Mouse (Mus musculus): ENCODE measurements around the gene Cyp2w1.
"Not testable (repeated sequence)": the region's sequence is repeated elsewhere in the genome, so short reads cannot be mapped to it uniquely, and the experiment has no call there.

Gene Cyp2w1

DNA sequence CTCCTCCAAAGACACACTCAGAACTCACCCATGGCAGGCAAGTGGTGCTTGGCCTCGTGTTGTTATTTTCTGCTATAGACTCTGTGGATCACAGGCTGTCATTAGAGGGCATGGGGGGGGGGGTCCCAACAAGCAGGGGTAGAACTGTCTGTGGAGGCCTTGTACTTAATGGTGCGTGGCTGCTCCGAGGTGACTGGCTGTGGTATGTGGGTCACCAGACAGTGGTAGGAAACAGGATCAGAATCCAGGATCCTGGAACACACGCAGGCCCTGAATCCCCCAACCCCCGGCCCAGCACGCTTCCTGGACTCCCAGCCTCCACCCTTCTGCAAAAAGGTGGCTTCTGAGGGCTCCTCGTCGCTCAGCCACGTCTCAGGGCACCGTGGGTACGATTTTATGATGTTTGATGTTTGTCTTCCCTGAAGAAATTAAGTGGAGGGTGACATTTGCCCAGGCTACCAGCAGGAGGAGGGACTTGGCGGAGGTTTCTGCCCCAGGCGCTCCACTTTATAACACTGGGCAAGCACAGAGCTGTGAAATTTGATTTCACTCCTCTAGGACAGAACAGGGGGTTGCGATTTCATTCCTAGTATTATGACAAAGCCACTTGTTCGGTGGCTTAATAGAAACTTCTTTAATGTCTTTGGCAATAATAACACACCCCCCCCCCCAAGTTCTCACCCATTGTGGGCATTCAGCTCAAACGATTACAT is 19.0 kb upstream of the Cyp2w1 start:
- no peak for DNase-seq

DNA sequence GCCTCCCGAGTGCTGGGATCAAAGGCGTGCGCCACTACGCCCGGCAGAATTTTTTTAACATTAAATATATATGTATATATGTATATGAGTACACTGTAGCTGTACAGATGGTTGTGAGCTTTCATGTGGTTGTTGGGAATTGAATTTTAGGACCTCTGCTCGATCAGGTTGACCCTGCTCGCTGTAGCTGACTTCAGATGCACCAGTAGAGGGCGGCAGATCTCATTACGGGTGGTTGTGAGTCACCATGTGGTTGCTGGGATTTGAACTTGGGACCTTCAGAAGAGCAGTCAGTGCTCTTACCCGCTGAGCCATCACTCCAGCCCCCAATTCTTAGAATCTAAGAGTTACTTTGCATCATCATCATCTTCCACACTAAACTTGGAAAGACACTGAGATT is 18.0 kb upstream of the Cyp2w1 start:
- not testable (repeated sequence) for DNase-seq

DNA sequence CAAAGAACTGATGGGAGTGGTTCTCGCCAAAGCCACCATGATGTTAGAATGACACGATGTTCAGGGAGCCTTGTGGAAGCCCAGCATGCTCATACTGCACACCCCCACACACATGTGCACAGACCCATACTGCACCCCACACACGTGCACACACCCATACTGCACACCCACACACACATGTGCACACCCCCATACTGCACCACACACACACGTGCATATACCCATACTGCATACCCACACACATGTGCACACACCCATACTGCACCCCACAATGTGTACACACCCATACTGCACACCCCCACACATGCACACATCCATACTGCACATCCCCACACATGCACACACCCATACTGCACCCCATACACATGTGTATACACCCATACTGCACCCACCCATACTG is 16.8 kb upstream of the Cyp2w1 start:
- DNase-seq: no peak

DNA sequence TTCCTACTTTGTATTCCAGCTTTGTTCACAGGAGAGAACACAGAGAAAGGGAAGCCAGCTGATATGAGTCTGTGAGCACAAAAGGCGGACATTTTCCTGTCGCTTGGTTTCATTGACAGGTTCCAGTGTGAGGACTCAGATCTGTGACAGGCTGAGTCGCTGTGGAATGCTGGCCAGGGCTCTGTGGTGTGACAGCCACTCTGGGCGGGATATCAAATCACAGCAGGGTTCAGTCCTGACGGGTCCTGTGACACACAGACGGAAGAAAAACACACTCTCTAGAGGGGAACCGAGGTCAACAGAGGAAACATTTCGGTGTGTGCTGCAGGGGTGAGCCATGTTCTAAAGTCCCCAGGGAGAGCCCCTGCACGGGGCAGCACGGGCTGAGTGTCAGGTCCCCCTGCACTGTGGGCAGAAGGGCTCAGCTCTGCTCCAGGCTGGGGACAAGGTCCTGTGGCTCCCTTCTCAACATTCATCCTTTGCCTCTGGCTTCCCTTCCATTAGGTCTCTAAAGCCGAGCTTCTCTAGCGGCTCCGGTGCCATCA is 14.5 kb upstream of the Cyp2w1 start:
- DNase-seq: no peak

DNA sequence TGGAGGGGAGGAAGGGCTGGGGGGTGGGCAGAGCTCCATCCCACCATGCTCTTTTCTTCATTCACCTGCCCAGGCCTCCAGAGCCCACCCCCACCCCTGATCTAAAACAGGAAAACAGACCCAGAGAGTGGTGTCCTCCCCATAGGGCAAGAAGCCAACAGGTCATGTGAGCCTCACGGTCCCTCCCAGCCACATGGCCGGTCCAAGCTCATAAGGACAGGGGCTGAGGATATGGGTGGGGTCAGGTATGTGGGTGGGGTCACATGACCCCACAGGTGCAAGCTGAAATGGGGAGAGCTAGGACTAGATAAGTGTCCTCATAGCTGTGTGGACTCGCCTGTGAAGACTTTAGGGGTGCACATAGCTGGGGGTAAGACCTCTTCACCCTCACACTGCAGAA is 14.0 kb upstream of the Cyp2w1 start:
- DNase-seq: no peak

DNA sequence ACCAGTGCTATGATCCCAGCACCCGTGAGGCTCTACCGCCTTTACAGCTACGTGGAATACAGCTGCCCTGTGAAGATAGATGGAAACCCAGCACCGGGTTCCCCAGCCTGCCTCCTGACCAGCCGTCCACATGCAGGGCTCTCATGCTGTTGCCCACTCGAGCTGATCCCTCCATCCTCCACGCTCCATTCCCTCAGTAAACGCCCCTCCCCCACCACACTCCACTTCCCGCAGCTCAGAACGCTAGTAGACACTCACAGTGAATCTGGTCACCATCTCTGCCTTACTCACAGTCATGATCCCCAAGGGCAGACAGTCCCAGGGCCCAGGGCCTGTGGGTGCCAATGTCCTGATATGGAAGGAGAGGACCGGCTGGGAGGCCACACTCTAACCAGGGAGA is 13.5 kb upstream of the Cyp2w1 start:
- no peak for DNase-seq

DNA sequence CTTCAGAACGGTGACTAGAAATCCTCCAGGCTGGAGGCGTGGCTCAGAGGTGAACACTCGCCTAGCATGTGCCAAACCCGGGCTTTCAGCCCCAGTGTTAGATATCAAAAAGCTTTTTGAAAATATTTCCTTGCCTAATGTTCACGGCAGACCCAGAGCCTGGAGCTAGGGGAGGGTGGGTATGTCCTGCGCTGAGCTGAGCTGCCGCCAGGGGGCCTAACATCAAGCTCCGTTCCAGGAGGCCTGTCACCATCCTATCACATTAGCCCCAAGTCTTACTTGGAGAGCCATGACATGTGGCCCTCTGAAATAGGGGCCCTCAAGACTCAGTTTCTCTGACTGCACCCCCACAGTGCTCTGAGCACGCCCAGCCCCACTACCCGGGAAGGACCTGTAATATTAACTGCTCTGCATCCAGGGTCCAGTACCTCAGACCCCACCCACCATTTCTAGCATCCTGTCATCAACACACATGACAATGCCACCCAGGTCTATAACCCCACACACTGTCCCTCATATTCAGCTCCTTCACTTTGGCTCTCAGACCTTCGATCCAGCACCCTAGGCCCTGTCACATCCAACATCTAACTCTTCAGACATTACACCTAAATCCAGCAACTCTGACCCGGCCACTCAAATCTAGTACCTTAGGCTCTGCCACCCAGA is 8.3 kb upstream of the Cyp2w1 start:
- peak; percentile 85 for DNase-seq

DNA sequence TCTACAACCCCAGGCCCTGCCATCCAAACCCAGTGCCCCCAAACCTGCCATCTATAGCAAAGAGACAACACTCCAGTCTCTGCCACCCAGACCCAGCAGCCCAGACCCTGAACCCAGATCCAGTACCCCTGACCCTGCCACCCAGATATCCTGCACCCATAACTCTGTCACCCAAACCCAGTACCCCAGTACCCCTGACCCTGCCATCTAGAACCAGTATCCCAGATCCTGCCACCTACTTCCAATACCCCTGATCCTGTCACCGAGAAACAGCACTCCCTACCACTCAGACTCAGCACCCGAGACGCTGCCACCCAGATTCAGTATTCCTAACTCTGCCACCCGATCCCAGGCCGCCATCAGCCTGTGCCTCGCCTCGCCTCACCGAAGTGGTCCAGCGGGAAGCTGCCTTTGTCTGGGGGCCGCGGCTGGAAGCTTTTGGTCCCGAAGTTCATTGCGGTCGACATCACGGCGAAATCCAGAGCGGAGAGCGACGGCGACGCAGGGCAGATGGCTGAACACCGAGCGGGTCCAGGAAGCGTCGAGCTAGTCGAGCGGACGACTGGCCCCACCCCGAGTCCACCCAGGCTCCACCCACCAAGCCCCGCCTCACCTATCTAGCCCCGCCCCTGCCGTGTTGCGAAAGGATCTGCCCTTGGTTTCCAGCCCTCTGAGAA is 7.6 kb upstream of the Cyp2w1 start:
- DNase-seq: peak; percentile 96

DNA sequence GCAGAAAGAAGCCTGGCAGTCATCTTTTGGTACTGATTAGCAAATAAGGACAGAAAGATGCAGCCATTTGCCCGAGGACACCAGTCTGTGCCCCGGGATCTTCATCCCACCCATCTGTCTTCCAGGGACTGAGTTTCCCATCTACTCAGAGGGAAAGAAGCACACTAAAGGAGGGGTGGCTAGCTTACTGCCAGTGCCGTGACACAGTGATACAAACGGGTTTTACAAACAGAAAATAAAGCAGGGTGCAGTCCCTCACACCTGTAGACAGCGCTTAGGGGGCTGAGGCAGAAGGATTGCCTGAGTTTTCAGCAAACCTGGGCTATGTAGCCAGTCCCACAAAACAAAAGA is 7.1 kb upstream of the Cyp2w1 start:
- no peak for DNase-seq

DNA sequence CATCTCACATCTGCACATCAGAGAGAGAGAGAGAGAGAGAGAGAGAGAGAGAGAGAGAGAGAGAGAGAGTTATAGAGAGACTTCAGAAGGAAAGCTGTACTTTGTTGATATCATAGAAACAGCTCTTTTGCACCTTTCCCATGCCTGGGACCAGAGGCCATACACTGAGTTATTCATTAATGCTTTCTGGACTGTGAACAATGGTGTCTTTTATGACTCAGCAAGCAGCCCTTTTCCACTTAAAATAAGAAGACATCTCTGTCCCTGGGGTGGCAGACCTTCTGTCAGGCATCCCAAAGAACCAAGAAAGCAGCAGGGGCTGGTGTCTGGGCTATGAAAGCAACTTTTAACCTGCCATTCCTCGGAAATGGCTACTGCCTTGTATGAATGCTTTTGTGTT is 5.2 kb upstream of the Cyp2w1 start:
- DNase-seq: no peak

DNA sequence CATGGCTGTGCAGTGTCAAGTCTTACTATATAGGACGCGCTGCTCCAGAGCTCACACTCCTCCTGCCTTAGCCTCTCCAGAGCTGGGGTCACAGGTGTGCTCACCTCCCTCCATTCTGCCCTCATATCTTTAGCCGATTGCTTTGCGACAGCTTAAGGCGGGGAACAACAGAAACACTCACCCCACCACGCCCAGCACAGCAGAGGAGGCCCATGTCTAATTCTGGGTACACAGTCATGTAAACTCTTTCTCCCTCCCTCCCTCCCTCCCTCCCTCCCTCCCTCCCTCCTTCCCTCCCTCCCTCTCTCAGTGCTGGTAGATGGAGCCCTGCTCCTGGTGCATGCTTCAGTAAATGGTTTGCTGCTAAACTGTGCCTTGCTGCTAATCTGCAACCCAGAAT is 2.7 kb upstream of the Cyp2w1 start:
- DNase-seq: no peak

DNA sequence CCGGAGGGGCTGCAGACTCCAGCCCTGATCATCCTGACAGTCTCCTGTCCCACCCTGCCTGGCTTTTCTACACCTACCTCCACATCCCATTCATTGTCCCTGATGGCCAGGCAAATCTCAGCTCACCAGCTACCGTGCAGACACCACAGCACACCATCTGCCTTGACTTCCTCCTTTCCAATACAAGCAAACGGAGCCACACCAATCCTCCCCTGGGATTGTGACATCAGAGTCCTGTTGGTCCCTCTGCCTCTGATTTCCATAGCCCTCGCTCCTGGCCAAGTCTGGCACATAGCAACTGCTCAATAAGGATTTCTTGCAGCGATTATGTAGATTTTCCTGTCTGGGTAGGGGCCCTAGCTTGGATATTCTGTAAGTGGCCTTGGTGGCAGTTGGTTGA is 1.3 kb upstream of the Cyp2w1 start, which contains the start of gene Cox19:
TSS of gene Cox19 (minus strand) at position 285 of the 400 bp plus-strand sequence.
- no peak for DNase-seq

DNA sequence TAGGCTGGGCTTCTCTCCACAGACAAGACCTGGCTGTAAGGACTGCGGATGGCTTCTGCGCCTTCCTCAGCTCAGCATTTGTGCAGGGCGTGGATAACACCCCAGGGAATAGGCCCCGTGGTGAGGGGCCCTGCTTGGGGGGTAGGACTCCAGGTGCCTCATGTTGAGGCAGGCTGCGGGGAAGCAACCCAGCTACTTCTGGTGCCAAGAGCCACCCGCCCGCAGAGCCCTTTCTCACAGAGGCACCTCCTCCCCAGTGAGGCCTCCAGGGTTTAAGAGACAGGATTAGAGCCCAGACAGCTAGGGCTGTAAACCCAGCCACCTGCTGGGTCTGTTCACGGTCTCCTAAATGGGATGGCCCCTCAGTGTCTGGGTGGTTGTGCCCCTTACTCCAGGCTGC is 789 bp upstream of the Cyp2w1 start:
- DNase-seq: peak; percentile 55

DNA sequence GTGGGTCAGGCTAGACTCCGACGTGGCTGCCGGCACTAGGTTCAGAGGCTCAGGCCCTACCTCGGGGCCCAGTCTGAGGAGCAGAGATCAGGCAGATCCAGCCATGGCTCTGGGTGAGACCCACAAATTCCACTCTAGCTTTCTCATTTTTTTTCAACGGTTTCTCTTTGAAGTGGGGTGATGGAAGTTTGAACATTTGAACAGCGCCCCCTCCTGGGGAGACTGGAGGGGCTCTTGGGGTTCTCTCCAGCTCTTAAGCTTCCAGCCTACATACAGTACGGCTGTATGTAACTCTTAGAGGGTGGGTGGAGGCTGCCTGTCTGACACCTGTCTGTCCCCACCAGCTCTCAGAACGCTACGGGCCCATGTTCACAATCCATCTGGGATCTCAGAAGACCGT is 1.1 kb downstream of the Cyp2w1 start:
- peak; percentile 61 for DNase-seq

DNA sequence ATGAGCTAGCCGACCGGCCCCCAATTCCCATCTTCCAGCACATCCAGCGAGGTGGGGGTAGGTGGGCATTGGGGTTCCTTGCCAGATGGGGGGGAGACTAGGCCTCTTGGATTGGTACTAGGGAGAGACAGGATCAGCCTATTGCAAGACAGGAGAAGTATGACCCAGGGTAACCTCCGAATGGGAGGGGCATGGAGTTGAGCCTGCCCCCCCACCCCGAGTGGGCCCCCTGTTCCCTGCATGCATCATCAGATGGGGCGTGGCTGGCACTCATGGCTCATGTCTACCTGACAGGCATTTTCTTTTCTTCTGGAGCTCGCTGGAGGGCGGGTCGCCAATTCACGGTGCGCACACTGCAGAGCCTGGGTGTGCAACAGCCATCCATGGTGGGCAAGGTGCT is 1.5 kb downstream of the Cyp2w1 start:
- no peak for DNase-seq

DNA sequence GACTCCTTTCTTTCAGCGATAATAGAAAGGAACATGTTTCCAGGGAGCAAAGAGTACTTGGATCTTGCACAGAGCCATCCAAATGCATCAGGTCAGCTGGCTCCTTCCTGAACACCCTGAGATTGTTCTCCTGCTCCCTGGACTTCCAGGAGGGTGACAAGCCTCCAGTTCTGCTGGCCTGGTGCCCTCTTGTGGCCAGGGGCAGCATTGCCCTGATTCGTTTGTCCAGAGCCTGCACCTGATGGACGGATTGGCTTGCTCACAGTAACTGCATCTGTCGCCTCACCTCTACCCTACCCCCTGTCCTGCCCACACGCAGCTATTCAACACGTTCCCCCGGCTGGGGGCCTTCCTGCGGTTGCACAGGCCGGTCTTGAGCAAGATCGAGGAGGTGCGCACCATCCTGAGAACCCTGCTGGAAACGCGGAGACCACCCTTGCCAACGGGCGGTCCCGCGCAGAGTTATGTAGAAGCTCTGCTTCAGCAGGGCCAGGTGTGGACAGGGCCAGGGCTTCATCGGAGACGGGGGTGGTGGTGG is 2.9 kb downstream of the Cyp2w1 start:
- peak; percentile 79 for DNase-seq

DNA sequence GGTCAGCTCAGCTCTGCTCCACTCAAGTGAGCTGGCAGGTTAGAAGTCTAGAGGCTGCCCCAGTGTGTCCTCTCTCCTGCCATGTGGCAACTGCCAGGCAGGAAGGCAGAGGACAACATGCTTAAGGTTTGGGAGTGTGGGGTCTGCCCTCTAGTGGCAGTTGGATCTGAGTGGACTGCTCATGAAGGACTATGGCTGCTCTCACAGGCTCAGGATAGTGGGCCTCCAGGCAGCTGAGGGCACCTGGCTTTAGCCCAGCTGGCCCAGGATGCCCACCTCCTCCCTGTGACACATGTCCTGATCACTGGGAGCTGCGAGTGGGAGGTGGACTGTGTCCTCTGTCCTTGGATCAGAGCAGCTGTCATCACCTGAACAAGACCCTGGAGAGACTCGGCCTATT is 6.2 kb downstream of the Cyp2w1 start:
- DNase-seq: peak; percentile 68

DNA sequence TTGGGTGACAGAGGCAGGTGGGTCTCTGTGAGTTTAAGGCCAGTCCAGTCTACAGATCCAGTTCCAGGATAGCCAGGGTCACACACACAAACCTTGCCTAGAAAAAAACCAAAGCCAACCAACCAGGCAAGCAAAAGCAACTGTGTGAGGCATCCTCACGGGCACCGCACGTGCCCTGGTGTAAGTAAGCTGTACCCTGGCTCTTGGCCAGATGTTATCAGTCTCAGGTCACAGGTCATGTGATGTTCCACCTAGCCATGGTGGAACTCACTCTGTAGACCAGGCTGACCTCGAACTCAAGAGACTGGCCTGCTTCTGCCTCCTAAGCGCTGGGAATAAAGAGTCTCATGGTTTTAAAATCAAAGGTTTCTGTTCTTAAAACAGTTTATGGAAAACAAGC is 6.8 kb downstream of the Cyp2w1 start:
- DNase-seq: no peak

DNA sequence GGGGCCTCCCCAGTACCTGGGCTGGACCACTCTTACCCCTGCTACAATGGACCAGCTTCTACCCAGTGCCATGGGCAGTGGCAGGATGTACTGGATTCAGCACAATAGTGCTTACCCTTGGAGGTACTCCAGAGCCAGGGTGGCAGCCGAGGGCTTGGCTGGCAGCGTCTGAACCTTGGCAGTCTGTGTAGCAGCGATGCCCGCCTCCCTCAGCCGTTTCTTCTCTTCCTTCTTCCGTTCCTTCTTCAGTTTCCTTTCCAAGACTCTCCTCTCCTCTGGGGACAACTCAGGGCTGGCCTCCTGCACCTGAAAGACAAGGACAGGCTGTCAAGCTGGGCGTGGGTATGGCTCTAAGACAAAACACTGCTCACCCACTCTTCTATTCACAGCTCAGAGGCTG is 11.4 kb downstream of the Cyp2w1 start:
- no peak for DNase-seq

DNA sequence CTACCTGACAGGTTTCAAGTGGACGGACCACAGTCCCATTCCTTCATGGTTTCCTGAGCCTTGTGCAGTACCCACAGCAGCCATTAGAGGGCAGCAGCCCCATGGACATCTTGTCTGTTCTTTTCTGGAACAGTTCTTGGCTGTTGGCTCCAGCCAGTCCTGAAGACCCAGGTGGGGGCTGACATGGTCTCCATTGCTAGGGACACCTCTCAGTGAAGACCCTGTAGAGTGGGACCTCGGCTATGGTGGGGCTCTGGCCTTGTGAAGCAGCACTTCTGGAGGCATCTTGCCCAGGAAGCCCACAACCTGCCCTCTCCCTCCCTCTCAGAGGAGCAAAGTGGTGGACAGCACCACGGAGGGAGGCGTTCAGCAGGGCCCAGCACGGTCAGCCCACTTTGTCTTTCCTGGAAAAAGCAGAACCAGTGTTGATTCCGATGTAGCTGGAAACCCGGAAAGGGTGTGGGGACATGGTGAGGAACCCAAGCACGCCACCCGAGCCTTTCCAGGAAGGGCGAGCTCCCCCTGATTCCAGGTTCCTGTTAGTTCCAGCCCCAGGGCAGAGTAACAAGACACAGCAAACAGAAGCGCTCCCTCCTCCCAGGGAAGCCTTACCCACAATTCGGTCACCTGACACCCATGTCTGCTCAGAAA is 12.0 kb downstream of the Cyp2w1 start:
- peak; percentile 86 for DNase-seq

DNA sequence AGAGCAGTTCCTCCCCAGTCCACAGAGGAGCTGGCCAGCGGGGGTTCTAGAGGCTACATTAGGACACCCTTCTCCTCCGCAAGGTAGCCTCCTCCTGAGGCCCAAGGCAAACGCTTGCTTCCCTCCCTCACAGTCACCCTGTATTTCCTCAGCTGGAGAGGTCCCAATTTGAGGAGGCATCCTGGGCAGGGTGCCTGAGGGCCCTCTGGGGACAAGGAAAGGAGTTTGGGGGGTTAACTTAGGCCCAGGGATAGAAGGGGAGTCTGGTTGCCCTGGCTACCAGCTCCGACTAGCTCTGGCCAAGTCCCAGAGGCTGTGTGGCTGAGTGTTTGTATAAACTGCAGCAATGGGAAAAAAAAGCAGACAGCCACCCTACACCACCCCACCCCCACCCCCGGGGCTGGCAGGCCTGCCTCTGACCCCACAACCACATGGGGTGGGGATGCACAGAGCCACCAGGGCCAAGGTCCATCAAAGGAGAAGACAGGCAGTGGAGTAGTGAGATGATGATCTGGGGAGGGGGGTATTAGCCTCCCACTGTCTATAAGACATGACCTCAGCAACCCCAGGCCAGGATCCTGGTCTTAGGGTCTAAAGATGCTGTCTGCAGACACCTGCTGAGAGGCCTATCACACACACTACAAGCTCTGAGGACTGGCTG is 12.6 kb downstream of the Cyp2w1 start:
- DNase-seq: no peak

DNA sequence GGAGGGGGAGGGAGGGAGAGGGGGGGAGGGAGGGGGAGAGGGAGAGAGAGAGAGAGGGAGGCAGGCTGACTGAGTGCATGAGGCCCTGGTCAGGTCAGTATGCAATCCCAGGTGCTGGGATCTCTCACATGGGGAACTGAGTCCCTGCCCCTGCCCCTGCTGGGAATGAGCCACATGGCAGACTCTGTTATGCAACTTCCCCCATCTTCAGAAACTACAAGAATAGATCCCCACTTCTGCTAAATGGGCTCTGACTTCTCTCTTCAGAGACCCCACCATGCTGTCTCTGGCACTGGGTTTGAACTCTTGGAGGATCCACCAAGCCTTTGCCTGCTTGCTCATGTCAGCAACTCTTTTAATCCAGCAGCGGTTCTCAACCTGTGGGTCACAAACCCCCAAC is 13.4 kb downstream of the Cyp2w1 start:
- DNase-seq: no peak

DNA sequence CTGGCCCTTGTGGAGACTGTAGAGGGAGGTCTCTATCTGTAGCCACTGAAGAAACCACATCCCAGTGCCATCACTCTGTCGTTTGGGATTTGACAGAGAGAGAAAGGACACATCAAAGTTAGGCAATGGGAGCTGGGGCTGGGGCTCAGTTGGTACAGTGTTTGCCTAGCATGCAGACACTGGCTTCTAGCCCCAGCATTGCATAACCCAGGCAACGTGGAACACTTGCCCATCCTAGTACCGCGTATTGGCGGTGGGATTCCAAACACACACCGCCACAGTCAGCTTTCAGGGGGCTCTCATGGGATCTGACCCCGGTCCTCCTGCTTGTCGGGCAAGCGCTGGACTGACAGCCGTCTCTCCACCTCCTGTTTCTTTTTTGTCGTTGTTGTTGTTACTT is 14.1 kb downstream of the Cyp2w1 start:
- DNase-seq: no peak

All from retina, postnatal 1 day (tissue).